Mouse (Mus musculus) G1E (cell line): ENCODE measurements around the gene Neurl1a.

Experiments used
- CTCF ChIP-seq: IDR thresholded peaks from 2 replicates; pipeline ENCODE4 v1.5.1; 2012; ENCODE audit warnings: low read depth, low read length, inconsistent platforms, mixed read lengths
- GATA1 ChIP-seq: IDR thresholded peaks from 2 replicates; pipeline ENCODE4 v1.6.1; 2012; ENCODE audit warnings: borderline replicate concordance, low read length, inconsistent platforms, mixed read lengths
- POLR2AphosphoS5 ChIP-seq: IDR thresholded peaks from 2 replicates; pipeline ENCODE4 v1.6.1; 2012; ENCODE audit warnings: low read depth, low read length, inconsistent platforms; ENCODE audit not compliant: insufficient replicate concordance

DNA sequence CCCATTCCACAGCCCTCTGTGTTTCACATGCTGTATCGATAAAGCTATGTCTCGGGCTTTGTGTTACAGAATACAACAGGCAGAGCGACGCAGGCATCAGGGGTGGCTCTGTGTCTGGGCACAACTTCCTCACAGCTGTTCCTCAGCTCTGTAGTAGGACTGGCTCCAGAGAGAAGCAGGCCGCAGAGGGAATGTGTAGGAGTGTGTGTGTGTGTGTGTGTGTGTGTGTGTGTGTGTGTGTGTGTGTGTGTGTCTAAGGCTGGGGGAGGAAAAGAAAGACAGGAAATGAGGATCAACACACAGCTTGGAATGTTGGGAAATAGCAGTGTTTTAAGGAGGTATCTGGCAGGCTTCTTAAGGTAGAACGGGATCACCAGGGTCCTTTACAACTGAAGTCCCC is 98.1 kb downstream of the Neurl1a start:
- TF ChIP-seq GATA1 = no peak
- no peak for TF ChIP-seq CTCF
- TF ChIP-seq POLR2AphosphoS5 = no peak
